In the genomic region with DNA sequence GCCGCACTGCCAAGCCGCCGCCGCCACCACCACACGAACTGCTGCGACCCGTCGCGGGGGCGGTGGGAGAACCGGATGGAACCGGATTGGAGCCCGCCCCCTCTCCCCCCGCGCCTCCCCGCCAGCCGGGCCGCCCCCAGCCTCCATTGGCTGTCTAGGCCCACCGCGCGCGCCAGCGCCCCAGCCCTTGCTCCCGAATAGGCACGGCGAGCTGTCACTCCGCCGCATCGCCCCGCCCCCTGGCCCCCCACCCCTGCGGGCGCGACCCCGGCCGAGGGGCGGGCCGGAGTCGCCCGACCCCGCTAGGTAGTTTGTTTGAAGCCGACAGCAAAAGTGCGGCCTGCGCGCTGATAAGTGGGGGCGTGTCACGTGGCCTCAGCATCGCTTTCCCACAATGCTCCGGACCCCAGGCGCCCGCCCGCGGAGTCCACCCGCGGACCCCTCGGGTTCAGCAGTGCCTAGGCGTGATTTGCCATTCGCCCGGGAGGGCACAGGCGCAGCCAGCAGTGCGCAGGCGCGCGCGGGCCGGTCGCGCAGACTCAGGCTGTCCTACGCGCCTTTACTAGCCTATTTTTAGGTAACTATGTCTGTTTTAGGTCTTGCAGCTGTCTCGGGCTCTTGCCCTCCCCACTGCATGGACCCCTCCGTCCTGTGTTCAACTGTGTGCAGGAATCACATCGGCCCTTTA, we compare ENCODE assay signal across 8 mouse cellular contexts. TPM values are rescaled to one million over a fixed set of nuclear protein-coding genes. Genes with fewer than 3 reads are reported as not detected.
DNase-seq lines count a peak whose midpoint lies in the region; ATAC-seq lines count a peak whose summit lies in the region.

A gene (minus strand): TSS at position 73 of the 688 bp plus-strand sequence.

- H3K36me3 ChIP-seq in megakaryocyte, embryonic 14.5 days (replicated peaks; ENCODE audit: low read length), result peaks cover 29% of the 10 kb centered on the region

- peaks cover 37% of the 10 kb centered on the region for H3K27me3 ChIP-seq in megakaryocyte, embryonic 14.5 days (replicated peaks)

- peak; percentile 99 for DNase-seq in ZHBTc4 (ENCODE audit: low read depth, low spot score)
- peak; percentile 92 to 96 for DNase-seq in gastrocnemius, adult 8-10 months (ENCODE audit: low spot score in 2 of 2)
- peak; percentile 89 for DNase-seq in hindlimb bud, embryonic 11.5 days (ENCODE audit: extremely low spot score, low read depth, low spot score)
- peak; percentile 86 to 97 for DNase-seq in left cerebral cortex, adult 8-10 months (ENCODE audit: low spot score in 2 of 2)
- peak; percentile 98 for DNase-seq in right cerebral cortex, postnatal 10 days (ENCODE audit: low spot score in 2 of 2)
- peak; percentile 93 for DNase-seq in urinary bladder, postnatal 25 days (ENCODE audit: low spot score)

- peak within 1 kb of the TSS; percentile 94 for H3K4me3 ChIP-seq in megakaryocyte, embryonic 14.5 days (replicated peaks)

- ATAC-seq in common myeloid progenitor, adult 5-6 weeks (replicated peaks; ENCODE audit: low read depth, poor library complexity, severe bottlenecking), result peak; percentile 91

- H3K9me3 ChIP-seq in megakaryocyte, embryonic 14.5 days, result no peaks in the 10 kb centered on the region

- H3K4me1 ChIP-seq in megakaryocyte, embryonic 14.5 days, result peaks cover 34% of the 10 kb centered on the region

RNA-seq across cellular contexts. Expression of the gene that starts here (rescaled TPM):
- total RNA-seq in common myeloid progenitor, adult 5-6 weeks (2017), result 215 and 429 TPM in 2 replicates
- total RNA-seq in gastrocnemius, adult 8-10 months (2022), result 10 to 100 TPM; 19.1 to 31.3 (median 25.5) TPM
- 10 to 100 TPM; 58.6 to 76.0 (median 62.2) TPM for total RNA-seq in left cerebral cortex, adult 8-10 months (2022)
- 9.3 and 59.4 TPM in 2 replicates for polyA plus RNA-seq in megakaryocyte, embryonic 14.5 days (2012; ENCODE audit: insufficient read depth, low replicate concordance)

Comparison
In these comparisons a context has a peak if more than half of its experiments do, and no peak if none do; other contexts are left out.
1. Peak in every context shown above with its lines: DNase-seq, ATAC-seq and H3K4me3 ChIP-seq.